Mouse (Mus musculus) layer of hippocampus, postnatal 25 days (tissue): ENCODE data around the gene Actr2. TPM values are rescaled to one million over a fixed set of nuclear protein-coding genes. Genes with fewer than 3 reads are reported as not detected.

Experiments used
- DNase-seq, 2 experiments: peaks; one replicate each; pipeline ENCODE4 v3.0.0; 2022; ENCODE audit warnings: mixed read lengths in 2 of 2, low spot score in 1 of 2; ENCODE audit errors: extremely low spot score in 1 of 2
- total RNA-seq, 2 experiments: library from RNA; stranded (reverse); gene quantifications; 2 replicates each; pipeline ENCODE4 v1.2.3; 2021

The Actr2 gene
- total RNA-seq, 2 experiments from 2014 or later, result 351 to 355 TPM

- no peak for DNase-seq
These were observed 90.3 kb downstream of the Actr2 start for GRCm38 (mm10) chr11:20022462-20022861.

GRCm38 (mm10) chr11:20020720-20021119, 92.0 kb downstream of the Actr2 start:
- no peak for DNase-seq

- DNase-seq, result no peak
These were observed 93.8 kb downstream of the Actr2 start for GRCm38 (mm10) chr11:20018905-20019304.

GRCm38 (mm10) chr11:20017937-20018336, 94.8 kb downstream of the Actr2 start:
- no peak for DNase-seq

GRCm38 (mm10) chr11:20013366-20013765, 99.3 kb downstream of the Actr2 start:
- DNase-seq, result no peak

Other genes starting within 250 kb of the Actr2 start
- gene Spred2, start 188.5 kb downstream of the Actr2 start, total RNA-seq, result 10 to 100 TPM; 86.4 to 97.1 TPM
- 100 to 1,000 TPM; 170 to 171 TPM for gene Rab1a, start 88.5 kb upstream of the Actr2 start, total RNA-seq
- 10 to 100 TPM; 29.1 to 34.0 TPM for gene Cep68, start 136.5 kb upstream of the Actr2 start, total RNA-seq
- 10 to 100 TPM; 39.3 to 42.3 TPM for gene Slc1a4, start 219.8 kb upstream of the Actr2 start, total RNA-seq